Mouse (Mus musculus) urinary bladder, postnatal 14 days (tissue): ENCODE results near the gene 2010300C02Rik.

Experiments
- DNase-seq: peaks from one replicate; pipeline ENCODE4 v3.0.0; 2021; ENCODE audit warnings: low spot score

The 2010300C02Rik gene

DNA sequence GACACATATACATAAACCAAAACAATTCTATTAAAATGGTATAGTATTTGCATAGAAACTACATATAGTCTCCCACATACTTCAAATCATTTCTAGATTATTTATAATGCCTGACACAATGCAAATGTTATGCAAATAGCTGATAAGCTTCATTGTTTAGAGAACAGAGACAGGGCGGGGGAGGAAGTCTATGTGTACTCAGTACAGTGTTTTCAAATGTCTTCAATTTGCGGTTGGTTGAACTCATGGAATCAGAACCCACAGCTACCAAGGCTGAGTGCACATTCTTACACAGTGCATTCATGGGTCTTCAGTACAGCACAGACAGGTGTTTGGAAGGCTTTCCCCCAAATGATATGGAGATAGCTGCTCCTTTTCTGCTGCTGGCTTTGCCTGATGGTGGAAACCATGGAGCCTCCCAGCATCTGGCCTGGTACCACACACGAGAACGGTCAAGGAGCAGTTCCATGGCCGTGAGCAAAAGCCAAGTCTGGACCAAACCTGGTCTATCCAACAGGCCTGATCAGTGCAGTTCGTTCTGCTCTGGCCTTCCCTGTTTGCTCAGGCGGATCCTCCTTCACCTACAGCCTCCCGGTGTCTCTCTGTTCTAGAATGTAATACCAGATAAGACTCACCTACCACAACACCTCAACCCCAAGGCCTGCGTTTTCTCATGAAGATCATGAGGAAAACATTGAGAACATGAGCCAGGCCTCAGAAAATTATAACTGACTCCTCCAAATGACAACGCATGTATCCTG is 8.1 kb downstream of the 2010300C02Rik start:
- DNase-seq, result no peak

DNA sequence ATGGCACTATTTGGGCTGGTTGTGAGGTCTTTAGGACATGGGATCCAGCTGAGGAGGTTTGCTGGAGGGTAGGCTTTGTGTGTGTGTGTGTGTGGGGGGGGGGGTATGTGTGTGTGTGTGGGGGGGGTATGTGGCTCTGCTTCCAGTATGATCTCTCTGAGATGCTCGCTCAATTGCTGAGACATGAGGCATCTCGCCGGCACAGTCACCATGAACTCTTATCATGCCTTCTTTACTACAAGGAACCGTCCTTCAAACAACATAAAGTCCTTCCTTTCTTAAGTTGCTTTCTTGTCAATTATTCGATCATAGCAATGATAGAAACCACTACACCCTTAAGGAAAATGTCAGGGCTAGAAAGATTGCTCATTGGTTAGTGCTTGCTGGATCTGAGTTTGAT is 8.8 kb downstream of the 2010300C02Rik start:
- no peak for DNase-seq

DNA sequence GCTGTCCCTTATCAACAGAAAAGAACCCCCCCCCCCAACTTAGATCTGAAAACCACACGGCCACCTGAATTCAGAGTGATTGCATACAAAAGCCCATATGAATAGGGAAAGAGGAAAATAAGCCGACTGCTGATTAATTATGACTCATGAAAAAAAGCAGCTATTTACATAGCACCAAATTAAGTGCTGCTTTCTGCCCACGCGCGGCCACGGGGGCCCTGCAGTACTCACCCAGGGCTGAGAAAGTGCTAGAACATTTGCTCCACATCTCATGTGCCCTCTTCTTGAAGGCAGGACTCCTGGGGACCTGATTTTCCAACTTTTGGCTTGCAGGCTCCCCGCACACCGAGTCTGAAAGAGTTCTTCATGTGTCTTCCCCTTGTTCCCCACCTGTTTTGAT is 10.1 kb downstream of the 2010300C02Rik start:
- no peak for DNase-seq

DNA sequence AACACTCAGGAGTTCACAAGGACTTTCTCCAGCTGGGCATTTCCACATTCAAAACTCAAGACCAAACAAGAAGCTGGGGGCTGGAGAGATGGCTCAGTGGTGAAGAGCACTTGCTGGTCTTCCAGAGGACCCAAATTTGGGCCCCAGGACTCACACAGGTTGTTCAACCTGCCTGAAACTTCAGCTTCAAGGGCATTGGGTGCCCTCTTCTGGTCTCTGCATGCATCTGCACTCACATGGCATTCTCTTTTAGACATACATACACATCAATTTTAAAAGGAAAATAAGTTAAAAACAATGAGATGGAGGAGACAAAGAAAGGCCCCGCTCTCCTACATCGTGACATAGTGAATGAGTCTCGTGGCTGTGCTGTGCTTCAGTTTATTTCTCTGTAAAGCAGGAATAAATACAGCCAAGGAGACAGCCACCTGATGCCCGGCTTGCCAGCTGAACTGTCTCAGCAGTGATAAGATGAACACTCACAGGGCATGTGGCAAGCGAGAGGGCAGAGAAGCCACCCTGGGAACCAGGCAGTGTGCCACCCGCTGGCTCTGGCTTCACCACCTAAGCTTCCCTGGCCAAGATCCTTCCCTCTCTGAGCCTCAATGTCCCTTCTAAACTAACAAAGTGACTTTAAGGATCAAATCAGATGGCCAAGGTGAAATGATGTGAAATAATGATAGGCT is 11.5 kb downstream of the 2010300C02Rik start:
- DNase-seq, result no peak

DNA sequence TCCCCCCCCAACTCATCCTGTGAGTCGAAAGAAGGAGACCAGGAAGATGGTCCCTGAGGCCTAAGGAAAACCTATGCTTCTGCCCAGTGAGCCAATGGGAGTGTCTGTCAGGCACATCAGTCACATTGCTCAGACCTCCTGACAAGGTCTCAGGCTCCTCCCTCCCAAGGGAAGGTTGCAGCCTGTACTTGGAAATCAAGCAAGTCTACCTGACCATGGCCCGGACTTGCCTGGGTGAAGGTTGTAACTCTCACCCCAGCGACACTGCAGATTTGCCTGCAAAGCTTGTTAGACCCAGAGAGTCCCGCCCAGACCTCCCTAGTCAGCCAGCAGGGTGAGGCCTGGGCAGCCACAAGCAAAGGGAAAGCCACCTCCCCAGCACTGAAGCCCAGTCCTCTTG is 17.6 kb downstream of the 2010300C02Rik start:
- DNase-seq, result peak; percentile 43

DNA sequence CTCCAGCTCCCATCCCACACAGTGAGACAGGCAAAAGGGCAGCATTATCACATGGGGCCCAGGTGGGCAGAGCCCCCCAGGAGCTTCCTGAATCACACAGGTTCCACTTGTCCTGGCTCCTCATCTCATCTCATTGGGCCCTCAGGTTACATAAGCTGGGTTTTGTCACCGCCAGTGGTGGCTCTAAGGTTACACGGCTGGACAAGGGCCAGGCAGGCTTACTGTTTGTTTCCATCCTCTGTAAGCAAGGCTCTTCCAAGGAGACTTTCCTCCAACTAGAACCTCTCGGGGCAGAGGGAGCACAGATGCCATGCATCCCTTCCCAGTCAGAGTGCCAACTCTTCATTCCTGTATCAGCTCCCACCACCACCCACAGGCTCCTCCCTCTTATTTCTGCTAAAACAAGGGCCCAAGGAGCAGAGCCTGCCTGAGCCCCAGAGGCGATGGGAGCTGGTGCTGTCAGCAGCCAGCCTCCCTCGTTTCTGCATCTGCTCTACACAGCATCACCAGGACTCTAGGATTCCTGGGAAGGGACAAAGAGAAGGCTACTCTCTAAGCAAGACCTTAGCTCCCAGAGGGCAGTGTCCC is 20.9 kb downstream of the 2010300C02Rik start:
- DNase-seq, result no peak

DNA sequence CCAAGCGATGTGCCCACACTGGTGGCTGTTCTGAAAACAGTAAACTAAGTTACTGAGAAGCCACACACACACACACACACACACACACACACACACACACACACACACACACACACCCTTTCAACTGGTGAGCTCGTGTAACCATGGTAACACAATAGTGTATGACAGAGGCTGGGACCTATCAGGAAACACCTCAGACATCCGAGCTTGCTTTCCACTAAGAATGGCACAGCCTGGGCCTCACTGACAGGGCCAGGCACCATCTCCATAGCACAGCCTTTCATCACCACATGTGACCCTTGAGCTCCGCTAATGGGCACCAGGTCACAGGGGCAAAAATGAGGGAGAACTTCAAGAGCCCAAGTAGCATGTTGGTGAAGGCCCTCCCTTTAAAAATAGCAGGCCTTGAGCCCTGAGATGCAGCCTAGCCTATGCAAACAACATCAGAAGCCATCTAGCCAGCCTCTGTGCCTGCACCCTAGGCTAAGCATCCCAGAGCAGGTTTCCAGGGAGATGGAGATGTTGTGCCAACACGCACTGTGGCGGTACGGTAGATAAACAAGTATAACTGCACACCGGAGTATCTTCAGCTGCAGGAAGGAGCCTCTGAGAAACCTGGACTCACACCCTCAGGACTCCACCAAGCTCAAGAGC is 21.6 kb downstream of the 2010300C02Rik start:
- DNase-seq, result no peak

DNA sequence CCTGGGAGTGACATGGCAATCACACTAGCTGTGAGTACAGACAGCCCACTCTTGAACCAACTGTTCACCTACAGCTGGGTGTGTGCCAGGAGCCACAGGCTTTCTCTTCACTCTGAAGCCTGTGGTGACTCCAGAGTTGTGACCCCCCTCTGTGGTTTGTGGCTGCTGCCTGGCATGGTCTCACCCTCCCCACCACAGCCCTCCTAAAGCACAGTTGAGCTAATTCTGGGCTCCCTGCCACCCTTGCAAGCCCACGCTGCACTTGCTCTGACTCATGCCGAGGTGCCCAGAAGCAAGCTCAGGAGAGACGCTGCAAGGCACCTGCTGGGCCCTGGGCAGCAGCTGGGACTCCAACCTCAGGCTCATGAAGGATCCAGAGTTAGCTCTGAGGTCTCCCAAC is 23.0 kb downstream of the 2010300C02Rik start:
- DNase-seq, result no peak

DNA sequence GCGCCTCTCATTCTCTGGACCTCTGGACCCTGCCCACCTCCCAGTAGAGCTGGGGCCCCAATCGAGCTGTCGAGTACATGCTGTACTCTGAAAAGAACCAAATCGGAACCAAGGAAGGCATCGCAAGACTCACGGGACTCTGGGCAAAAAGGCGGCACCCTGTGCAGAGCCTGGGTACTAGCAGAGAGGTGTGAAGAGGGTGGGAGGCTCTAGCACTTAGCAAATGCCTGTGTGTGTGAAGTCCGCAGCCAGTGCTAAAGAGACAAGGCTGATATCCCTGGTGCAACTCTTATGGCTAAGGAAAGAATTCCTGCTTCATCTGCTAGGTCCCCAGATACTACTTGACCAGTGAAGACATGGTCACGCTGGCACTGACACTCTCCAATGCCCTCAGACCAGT is 24.2 kb downstream of the 2010300C02Rik start:
- no peak for DNase-seq

DNA sequence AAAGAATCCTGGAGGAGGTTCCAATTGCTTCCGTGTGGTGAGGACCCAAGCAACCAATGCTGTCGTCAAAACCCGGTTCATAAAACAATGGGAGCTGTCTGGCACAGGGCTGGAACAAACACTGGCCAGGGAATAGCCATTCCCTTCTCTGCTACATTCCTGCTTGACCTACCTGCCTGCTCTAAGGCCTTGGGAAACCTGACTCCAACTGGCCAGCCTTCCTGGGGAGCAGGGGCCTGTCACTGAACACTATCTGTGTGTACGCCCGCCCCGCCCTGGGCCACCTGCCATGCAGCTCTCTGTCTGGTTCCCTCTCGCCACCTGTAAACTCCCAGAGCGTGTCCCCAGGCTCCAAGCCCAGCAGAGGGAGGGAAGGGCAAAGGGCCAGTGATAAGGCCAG is 25.5 kb downstream of the 2010300C02Rik start:
- DNase-seq, result peak; percentile 38

DNA sequence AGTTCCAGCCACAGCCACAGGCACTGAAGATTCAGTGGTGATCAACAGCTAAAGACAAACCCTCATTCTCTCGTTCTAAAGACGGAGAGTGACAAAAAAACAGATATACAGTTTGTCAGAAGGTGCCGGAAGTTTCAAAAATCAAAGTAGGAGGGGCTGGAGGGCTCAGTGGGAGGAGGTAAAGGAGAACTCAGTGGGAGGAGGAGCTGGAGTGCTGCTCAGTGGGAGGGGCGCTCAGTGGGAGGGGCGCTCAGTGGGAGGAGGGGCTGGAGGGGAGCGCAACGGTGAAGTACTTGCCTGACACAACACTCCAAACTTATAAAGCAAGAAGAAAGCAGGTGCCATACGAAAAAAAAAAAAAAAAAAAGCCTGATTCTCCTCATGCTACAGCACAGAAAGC is 28.7 kb downstream of the 2010300C02Rik start:
- no peak for DNase-seq

DNA sequence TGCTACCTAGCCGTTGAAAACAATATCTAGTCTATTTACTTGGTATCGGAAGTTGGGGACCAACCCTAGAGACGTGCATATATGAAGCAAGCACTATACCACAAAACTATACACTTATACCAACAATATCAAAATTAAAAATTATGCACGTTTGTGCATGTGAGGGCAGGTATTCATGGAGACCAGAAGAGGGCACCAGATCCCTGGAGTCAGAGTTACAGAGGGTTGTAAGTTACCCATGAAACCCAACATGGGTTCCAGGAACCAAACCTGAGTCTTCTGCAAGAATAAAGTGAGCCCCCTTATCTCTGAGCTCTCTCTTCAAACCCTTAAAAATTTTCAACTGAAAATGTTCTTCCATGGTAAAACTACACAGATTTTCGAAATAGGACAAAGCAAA is 29.2 kb downstream of the 2010300C02Rik start:
- no peak for DNase-seq

DNA sequence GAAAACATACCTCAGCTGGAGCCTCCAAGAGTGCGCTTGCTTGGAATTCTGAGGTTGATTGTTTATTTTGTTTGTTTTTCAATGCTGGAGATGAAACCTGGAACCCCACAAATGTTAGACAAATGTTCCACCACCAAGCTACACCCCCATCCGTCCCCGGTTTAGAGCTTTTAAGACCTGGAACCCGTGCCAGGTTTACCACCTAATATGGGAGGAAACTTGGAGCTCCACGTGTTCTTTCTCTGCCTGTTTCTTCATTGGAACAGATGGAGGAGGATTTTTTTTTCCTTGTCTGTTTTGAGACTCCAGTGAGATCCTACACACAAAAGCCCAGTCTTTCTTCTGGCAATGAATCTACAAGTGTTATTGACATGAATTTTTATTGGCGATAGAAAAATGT is 30.2 kb downstream of the 2010300C02Rik start:
- no peak for DNase-seq

DNA sequence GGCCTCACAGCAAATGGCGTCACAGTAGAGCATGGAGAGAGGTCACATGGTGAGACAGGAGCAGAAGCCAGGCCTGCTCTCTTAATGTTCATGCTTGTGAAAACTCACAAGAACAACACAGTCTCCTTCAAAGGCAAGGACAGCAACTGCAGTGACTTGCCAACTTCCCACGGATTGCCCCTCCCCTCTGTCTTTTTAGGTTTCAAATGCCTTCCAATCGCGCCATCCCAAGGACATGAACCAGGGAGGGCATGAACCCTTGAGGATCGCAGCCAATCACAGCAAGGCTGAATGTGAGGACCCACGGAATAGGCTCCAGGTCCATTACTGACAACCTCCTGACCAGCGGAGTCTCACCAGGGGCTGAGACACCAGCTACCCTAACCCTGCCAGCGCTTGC is 31.5 kb downstream of the 2010300C02Rik start:
- DNase-seq, result no peak

DNA sequence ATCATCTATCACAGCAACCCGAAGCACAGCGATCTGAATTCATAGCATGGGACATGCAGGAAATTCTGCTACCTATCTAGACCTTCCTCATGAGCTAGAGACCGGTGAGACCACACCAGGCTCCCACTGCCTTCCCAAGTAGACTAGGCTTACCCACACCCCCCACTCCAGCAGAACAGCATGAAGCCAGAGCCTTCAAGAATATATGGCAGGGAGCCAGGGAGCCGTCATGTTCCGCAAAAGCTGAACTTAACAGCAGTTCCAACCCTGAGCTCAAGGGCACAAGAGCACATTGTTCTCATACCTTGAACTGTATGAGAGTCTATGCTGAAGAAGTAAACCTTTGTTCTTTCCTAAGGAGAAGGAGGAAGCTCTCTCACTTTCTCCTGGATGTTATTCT is 32.4 kb downstream of the 2010300C02Rik start:
- no peak for DNase-seq

DNA sequence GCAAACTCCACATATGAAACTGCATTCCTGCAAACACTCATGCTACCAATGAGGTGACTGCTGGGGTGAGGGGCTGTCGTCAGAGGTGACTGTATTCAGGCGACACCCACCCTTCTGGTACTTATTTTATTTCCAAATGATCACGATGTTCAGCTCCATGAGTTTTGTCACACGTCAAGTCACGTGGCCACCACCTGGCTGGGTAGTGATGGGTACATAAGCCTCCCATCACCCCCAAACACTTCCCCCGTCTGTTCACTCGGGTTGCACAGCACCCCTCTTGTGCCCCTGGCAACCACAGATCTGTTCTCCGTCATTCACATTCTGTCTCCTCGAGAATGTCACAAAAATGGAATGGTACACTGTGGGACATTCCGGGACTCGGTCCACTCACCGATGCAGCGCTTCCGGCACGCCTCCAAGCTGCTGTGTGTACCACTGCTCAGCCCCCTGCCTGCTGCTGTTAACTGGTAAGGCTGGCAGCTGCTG is 32.9 kb downstream of the 2010300C02Rik start:
- DNase-seq, result no peak

DNA sequence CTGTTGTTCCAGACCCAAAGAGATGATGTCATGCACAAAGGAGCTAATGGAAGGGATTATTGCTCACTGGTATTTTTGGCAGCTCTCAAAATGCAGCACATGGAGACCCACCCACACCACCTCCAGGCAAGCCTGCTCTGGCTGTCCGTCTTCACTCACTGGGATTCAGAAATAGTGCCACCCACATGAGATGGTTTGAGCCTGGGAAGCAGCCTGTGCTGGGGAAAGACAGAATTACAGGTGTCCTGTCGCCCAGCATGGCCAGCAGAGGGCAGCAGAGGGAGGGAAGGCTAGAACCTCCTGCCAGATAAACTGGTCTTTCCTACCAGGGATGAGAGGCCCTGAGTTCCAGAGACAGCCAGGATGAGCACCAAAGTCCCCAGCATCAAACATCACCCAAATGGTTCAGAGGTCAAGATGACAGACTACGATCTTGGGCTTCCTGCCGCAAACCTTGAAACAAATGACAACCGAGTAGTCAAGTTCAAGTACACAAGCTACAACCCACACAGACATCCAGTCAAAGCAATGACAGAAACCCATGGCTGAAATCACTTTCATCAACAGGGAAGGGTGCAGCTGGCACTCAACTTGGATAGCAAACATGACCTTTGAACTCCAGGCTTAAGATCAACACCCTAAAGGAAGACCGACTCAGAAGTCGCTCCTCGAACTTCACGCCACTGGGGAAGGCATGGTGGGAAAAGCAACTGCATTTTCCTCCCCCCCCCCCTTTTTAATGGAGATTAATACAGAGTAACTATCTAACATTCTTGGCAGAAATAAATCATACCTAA is 41.4 kb downstream of the 2010300C02Rik start:
- DNase-seq, result peak; percentile 88

DNA sequence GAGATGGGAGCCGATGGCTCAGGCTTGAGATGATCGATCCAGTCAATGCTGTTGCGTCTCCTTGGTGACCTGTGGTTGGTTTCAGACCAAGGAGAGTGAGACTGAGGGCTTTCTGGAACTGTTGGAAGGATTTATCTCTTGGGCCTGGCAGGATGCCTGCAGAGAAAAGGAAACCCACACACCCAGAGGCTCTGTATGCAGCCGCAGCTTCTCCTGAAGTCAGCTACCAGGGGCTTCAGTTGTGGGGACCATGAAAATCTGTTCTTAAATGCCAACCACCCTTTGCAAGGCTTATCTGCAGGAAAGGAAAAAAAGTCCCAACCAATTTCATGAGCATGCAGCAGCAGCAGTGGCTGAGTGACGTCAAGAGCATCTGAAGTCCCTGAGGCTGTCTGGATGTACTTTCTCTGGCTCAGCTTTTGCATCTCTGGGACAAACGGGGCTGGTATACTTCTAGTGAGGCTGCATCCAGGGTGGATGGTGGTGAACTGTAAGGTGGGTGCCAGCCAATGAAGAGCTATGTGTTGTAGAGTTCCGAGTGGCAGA is 42.8 kb downstream of the 2010300C02Rik start:
- DNase-seq, result no peak

DNA sequence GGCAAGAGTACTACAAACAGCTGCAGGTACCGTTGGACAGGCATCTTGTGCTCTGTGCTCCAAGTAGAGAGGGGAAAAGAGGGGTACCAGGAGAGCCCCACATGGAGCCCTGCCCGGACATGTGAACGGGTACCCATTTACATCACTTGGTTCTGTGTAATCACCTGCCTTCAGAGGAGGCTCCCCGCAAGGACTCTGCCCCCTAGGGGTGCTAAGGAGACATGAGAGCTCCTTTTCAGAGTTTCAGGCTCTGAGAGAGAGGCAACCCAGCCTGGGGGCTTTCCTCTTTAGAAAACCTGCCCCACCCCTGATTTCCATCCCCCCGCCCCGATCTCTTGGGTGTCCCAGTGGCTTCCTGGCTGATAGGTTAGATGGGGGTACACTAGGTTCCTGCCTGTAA is 44.4 kb downstream of the 2010300C02Rik start:
- DNase-seq, result no peak

DNA sequence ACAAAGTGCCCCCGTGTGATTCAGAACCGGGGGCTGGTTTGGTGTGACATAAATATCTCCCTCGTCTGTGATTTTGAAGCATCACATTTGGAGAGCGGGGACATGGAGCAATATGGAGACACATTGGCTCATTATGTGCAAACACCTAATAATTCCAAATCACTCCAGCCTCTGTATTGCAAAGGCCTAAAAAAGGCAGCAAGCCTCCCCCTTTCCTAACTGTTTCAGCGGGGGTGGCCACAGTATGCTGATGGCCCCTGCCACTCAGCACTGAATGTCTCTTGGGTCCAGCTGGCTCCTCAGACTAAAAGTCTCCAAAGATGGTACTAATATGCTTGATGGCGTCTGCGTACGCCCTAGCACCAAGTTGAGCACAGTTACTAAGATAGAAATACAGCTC is 45.6 kb downstream of the 2010300C02Rik start:
- no peak for DNase-seq

DNA sequence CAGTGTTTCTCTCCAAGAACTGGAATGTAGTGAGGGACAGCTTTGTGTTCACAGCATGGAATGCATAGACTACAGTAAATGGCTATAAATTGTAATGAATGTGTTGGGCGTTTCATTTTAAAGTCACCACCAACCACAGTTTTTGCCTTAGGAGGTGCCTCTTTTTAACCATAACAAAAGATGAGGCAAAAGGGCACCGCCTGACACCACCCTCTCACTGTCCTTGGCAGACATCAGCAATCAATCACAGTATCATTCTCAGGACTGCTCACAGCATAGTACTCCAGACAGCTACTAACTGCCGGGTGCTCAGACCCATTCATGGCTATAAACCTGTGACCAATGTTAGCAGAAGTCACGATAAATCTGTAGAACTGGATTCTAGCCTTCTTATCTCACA is 48.6 kb downstream of the 2010300C02Rik start:
- DNase-seq, result no peak

DNA sequence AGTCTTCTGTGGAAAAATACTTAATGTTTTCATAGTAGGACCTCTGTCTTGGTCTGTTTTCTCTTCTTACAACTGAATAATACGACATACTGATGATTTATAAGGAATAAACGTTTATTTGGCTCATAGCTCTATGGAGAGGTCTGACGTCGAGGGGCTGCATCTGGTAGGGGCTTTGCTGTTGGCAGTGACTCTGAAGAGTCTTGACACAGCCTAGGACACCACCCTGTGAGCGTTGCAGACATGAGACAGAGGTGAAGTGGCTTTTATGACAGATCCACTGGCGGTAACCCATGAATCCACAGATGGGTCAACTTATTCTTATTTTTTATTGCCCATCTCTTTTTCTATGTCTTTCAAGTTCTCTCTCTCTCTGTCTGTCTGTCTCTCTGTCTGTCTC is 52.5 kb downstream of the 2010300C02Rik start:
- no peak for DNase-seq
